Mouse (Mus musculus) midbrain, embryonic 11.5 days (tissue): ENCODE data around the gene Tecr. TPM values are rescaled to one million over a fixed set of nuclear protein-coding genes. Genes with fewer than 3 reads are reported as not detected.

Experiments
- ATAC-seq: fragments of 200-750 bp; cut with Nextera tagmentation; 2 replicates; pipeline ENCODE4 v1.8.0; 2017; ENCODE audit warnings: moderate TSS enrichment, moderate library complexity; ENCODE audit not compliant: low FRiP score
- DNase-seq: peaks from one replicate; pipeline ENCODE4 v3.0.0; 2015; ENCODE audit warnings: low spot score; ENCODE audit errors: missing footprints
- H3K27ac ChIP-seq: fragments of 300-500 bp; sonication (generic); 2 replicates; pipeline ENCODE4 v1.5.1; 2014; ENCODE audit warnings: low read depth, low read length
- H3K27me3 ChIP-seq: fragments of 300-500 bp; sonication (generic); 2 replicates; pipeline ENCODE4 v1.6.1; 2014; ENCODE audit warnings: mild to moderate bottlenecking, low read length, moderate library complexity, mixed read lengths; ENCODE audit not compliant: control insufficient read depth, insufficient read depth
- H3K36me3 ChIP-seq: fragments of 300-500 bp; sonication (generic); 2 replicates; pipeline ENCODE4 v1.6.1; 2014; ENCODE audit warnings: mild to moderate bottlenecking, low read length, moderate library complexity, mixed read lengths; ENCODE audit not compliant: control insufficient read depth, insufficient read depth
- H3K4me1 ChIP-seq: fragments of 300-500 bp; sonication (generic); 2 replicates; pipeline ENCODE4 v1.6.1; 2014; ENCODE audit warnings: low read length; ENCODE audit not compliant: control insufficient read depth, insufficient read depth
- H3K4me2 ChIP-seq: fragments of 300-500 bp; sonication (generic); 2 replicates; pipeline ENCODE4 v1.6.1; 2014; ENCODE audit warnings: mild to moderate bottlenecking, moderate library complexity
- H3K4me3 ChIP-seq: fragments of 300-500 bp; sonication (generic); 2 replicates; pipeline ENCODE4 v1.5.1; 2014; ENCODE audit warnings: low read depth, low read length
- H3K9ac ChIP-seq: fragments of 300-500 bp; sonication (generic); 2 replicates; pipeline ENCODE4 v1.6.1; 2014; ENCODE audit warnings: low read length
- H3K9me3 ChIP-seq: fragments of 300-500 bp; sonication (generic); 2 replicates; pipeline ENCODE4 v1.6.1; 2016; ENCODE audit warnings: low read length; ENCODE audit not compliant: control insufficient read depth
- WGBS: fragments of 180-500 bp; shearing (Covaris S2); extraction: QIAGEN DNeasy Blood & Tissue Kit; methylation state at CpG from one replicate; pipeline ENCODE4 v1.1.7; 2014; 5-methylcytosine and 5-hydroxymethylcytosine counted together
- polyA plus RNA-seq: library from polyadenylated mRNA; unstranded; fragments of >200 nt; fragmentation: Nextera tagmentation; extraction: Ambion mirVana; gene quantifications from 2 replicates; pipeline ENCODE4 v1.2.1, GENCODE M21; 2014

Tecr gene
- polyA plus RNA-seq, 1 experiment from 2014 or later: 680 TPM

DNA sequence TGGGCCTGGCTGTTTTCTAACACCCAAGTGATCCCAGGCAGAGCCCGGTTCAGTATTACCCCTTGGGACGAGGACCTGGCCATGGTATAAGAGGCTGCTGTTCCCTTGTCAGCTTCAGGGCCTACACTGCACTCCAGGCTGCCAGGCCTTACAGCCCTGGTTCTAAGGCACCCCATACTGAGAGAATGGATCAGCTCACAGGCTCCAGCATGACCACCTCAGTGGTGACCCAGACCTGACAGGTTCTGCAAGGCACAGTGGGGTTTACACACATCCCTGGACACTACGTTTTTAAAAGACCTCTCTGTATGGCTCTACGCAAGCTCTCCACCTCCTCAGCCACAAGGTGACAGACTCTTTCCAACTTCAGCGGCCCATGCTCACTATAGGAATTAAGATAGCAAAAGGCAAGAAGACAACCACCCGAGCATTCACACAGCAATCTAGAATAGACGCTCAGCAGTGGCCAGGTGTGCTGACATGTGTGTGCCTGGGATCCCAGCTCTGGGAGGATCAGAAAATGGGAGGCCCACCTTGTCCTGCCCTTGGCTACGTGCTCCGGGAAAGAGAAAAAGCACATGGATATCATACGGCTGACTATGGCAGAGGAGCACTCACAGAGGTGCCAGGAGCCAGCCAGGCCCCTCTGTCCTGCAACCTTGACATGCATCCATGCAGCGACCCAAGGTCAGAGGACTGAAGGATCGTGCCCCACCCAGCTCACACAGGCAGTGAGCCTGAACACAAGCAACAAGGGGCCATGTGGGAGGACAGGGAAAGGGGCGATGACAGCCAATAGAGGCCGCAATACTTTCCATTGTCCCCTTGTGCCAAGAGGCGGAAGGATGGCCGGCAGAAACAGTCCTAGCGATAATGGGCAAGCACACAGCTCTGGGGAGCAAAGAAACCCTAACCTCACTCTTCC is 29.4 kb downstream of the Tecr start:
- Histone ChIP-seq H3K36me3 (no peaks in the 10 kb centered on the region), H3K9ac (no peak overlapping the region), H3K4me2 (no peak overlapping the region), H3K27ac (no peak overlapping the region), H3K4me1 (peaks cover 12% of the 10 kb centered on the region), H3K9me3 (no peaks in the 10 kb centered on the region), H3K4me3 (no peak overlapping the region), H3K27me3 (no peaks in the 10 kb centered on the region)
- DNase-seq (no peak), ATAC-seq (no peak)
- 80% methylated on average over 17 of the region's 17 CpGs for WGBS

DNA sequence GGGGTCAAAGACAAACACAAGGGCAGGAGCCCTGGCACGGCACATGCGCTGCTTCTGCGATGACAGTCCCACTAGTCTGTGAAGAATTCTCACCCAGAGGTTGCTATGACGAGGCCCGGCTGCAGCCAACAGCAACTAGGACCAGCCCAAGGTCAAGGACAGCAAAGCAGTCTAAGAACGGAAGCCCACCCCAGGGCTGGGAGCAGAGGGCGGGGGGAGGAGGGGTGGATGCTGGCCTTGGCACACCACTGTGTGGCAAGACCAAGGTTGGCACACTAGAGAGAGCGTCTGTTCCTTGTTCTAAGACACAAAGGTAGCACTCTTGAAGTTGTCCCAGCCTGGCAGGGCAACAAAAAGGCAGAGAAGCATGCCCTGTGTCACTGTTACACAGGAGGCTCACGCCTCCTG is 30.4 kb downstream of the Tecr start:
- no peak for ATAC-seq
- Histone ChIP-seq H3K9me3 (no peaks in the 10 kb centered on the region), H3K27ac (no peak overlapping the region), H3K4me1 (peaks cover 12% of the 10 kb centered on the region), H3K4me2 (no peak overlapping the region), H3K27me3 (no peaks in the 10 kb centered on the region), H3K4me3 (no peak overlapping the region), H3K36me3 (peaks cover 4% of the 10 kb centered on the region), H3K9ac (no peak overlapping the region)
- 66% methylated on average over 9 of the region's 9 CpGs for WGBS
- DNase-seq: no peak

DNA sequence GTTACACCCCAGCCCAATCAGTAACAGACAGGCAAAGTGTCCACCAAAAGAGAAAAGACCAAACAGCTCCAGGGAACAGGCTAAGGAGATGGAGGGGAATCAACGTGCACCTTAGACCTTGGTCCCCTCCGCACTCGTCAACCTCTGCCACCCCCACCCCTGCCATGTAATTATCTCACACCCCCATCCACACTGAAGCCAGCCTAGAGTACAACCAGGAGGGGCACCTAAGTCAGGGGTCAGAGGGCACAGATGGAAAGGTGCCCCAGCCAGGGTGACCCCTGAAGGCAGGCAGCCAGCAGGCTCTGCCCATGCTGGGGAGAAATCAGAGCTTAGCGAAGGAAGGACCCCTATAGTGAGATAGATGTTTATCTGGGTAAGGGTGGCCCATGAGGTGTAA is 30.9 kb downstream of the Tecr start:
- Histone ChIP-seq H3K27me3 (no peaks in the 10 kb centered on the region), H3K4me1 (peaks cover 12% of the 10 kb centered on the region), H3K9ac (no peak overlapping the region), H3K36me3 (peaks cover 7% of the 10 kb centered on the region), H3K4me3 (no peak overlapping the region), H3K9me3 (no peaks in the 10 kb centered on the region), H3K27ac (no peak overlapping the region), H3K4me2 (no peak overlapping the region)
- ATAC-seq: no peak
- DNase-seq: no peak
- WGBS: 85% methylated on average over 4 of the region's 4 CpGs

DNA sequence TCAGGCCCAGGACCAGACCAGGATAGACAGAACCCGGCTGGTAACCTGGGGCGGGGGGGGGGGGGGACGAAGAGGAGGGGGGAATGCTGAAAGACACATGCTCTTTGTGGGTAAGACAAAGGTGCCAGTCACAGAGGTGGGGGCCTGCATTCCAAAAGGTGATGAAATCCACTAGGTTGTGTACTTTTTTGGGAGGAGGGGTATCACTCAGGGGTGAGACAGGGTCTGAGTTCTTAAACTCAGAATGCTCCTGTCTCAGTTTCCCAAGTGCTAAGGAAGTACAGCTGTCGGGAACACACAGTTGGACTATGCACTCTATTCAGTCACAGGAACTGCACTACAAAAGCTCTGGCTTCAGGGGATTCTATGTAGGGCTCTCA is 31.3 kb downstream of the Tecr start:
- Histone ChIP-seq H3K4me1 (peaks cover 12% of the 10 kb centered on the region), H3K36me3 (peaks cover 8% of the 10 kb centered on the region), H3K4me2 (no peak overlapping the region), H3K4me3 (no peak overlapping the region), H3K27ac (no peak overlapping the region), H3K9ac (no peak overlapping the region), H3K27me3 (no peaks in the 10 kb centered on the region), H3K9me3 (no peaks in the 10 kb centered on the region)
- no peak for ATAC-seq
- WGBS: 83% methylated on average over 3 of the region's 4 CpGs
- no peak for DNase-seq

DNA sequence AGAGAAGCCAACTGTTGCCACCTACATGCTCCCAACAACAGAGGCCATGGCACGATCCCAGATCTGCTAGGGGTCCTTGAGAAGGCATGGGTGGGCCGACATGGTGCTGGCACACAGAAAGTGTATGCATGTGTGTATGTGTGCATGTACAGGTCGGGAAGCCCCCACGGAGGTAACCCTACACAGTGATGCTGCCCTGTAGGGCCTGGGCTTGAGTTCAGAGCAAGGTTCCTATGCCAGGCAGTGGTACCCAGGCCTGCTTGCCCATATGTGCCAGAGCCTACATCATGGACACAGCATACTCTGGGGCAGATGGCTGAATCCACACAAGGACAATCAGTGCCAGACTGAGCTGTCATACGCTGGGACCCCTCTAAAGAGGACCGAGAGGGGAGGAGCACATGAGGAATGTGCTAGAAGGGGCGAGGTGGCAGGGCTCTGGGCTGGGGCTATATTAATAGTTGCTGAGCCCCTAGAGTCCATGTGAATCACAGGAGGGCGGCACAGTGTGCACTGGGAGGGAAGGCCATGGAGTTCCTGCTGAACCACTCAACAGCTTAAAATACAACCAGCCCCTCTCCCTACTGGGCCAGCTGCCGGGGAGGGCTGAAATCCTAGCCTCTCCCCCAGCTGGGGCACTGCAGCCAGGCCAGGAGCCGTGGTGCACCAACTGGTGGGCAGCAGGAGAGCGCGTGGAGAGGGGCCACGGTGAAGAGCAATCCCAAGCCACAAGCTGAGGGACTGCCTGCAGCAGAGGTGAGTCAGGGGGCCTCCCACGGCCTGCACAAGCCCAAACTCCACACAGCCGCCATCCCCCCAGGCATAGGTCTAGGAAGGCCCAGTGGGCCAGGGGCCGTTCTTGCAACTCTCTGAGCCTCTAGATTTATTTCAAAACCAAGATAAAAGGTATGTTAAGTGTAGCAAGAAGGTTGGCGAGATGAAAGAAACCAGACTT is 31.9 kb downstream of the Tecr start:
- ATAC-seq (no peak), DNase-seq (no peak)
- Histone ChIP-seq H3K9me3 (no peaks in the 10 kb centered on the region), H3K36me3 (peaks cover 11% of the 10 kb centered on the region), H3K27me3 (no peaks in the 10 kb centered on the region), H3K4me3 (no peak overlapping the region), H3K27ac (no peak overlapping the region), H3K4me1 (peaks cover 12% of the 10 kb centered on the region), H3K9ac (no peak overlapping the region), H3K4me2 (no peak overlapping the region)
- 83% methylated on average over 17 of the region's 17 CpGs for WGBS

DNA sequence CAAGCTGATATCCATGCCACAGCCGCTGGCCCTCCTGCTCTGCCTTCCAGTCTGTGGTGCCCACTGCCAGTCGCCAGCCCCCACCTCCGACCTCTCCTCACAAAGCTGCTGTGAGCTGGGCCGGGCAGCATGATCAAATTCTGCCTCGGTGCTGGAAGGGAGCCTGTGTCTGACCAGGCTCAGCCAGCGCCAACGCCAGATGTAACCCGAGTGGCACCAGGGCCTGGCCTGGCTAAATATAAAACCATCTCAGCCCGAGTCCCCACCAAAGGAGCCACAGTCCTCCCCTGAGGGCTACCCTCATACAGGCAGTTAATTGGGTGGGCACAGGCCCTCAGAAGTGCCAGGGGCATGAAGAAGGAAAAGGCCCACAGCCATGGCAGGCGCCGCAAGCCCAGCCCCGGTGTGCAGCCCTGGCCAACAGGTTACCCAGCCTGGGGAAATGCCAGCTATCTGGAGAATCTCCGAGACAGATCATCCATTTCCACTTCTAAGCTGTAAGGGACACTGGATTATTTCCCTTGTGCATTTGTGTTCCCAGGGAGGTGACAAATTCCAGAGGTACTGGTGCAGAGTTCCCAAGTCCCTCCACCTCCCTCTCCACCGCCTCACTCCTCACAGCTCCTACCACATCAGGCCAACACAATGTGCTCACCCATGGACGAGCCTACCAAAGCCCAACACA is 33.0 kb downstream of the Tecr start:
- Histone ChIP-seq H3K4me3 (no peak overlapping the region), H3K36me3 (peaks cover 16% of the 10 kb centered on the region), H3K27me3 (no peaks in the 10 kb centered on the region), H3K4me1 (peaks cover 12% of the 10 kb centered on the region), H3K27ac (no peak overlapping the region), H3K4me2 (no peak overlapping the region), H3K9ac (no peak overlapping the region), H3K9me3 (no peaks in the 10 kb centered on the region)
- DNase-seq (no peak), ATAC-seq (no peak)
- 90% methylated on average over 15 of the region's 15 CpGs for WGBS

DNA sequence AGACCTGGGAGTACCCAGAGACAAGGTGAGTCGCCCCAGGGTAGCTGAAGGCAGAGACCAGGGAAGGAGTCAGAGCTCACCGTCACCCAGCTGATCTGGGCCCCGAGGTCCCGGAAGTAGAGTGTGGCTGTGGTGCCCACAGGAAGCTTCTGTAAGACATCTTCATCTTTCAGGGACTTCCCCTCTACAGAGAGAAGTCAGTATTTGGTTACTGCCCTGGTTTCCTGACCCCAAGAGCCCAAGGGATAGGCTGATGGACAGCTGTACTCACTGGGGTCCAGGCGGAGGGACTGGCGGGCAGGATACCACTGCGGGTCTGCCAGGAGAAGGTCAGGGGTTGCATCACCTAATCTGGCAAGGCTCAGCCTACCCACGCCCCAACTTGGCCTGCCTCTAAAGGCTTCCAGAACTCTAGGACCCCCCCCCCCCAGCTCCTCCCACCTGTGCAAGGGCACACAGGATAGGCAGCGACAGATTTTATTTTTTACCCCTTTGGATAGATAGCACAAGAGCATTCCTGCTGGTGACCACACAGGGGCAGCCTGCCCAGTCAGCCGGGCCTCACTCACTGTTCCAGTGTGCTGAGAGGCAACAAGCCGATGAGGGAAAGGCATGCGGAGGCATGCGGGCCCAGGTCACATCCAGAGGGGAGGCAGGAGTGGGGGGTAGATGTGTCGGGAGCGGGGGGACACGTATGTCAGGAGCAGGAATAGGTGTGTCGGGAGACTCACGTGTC is 34.5 kb downstream of the Tecr start:
- no peaks in the 10 kb centered on the region for H3K27me3 ChIP-seq
- ATAC-seq (no peak), DNase-seq (no peak)
- H3K36me3 ChIP-seq: peaks cover 16% of the 10 kb centered on the region
- H3K9ac ChIP-seq: no peak overlapping the region
- H3K4me1 ChIP-seq: peaks cover 8% of the 10 kb centered on the region
- no peaks in the 10 kb centered on the region for H3K9me3 ChIP-seq
- no peak overlapping the region for H3K4me2 ChIP-seq
- H3K4me3 ChIP-seq: no peak overlapping the region
- H3K27ac ChIP-seq: no peak overlapping the region
- 90% methylated on average over 18 of the region's 18 CpGs for WGBS

DNA sequence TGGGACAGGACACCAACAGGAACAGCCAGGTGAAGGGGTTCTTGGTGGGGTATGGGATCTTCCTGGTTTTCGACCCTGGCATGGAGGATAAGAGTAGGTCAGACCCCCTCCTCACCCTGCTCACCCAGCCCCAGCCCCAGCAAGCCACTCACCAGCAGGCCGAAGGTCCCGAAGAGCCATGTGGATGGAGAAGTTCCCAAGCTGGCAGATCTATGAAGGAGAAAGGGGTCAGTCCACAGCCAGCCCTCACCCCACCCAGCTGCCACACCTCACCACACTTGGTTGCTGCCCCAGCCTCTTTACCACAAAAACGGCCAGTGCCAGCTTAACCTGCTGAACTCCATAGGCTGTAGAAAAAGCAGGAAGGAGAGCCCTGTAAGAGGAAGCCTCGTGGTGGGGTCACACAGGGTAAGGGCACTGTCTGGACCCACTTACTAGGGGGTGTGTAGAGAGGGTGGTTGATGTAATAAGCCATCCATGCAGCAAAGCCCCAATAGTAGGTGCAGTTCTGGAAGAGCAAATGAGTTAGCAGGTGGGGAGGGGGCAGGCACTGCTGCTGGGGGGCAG is 35.4 kb downstream of the Tecr start:
- no peak overlapping the region for H3K4me3 ChIP-seq
- peaks cover 16% of the 10 kb centered on the region for H3K36me3 ChIP-seq
- WGBS: 91% methylated on average over 5 of the region's 5 CpGs

More for the DNA sequence above, 35.4 kb downstream of the Tecr start:
- Histone ChIP-seq H3K9ac (no peak overlapping the region), H3K27ac (no peak overlapping the region), H3K27me3 (no peaks in the 10 kb centered on the region), H3K4me2 (no peak overlapping the region), H3K4me1 (peaks cover 14% of the 10 kb centered on the region), H3K9me3 (no peaks in the 10 kb centered on the region)
- no peak for DNase-seq
- no peak for ATAC-seq
